In genomic region chr9:28289696-28290330, GRCm38 (mm10) we compare ENCODE assay signal across 8 mouse cellular contexts.
DNase-seq lines count a peak whose midpoint lies in the region; ATAC-seq lines count a peak whose summit lies in the region.

No protein-coding gene starts in this region.

- H3K4me2 ChIP-seq in intestine, embryonic 16.5 days (ENCODE audit: low read depth, low read length) = no peak overlapping the region

- H3K36me3 ChIP-seq in intestine, embryonic 16.5 days (ENCODE audit: control insufficient read depth, insufficient read depth, low read length) = no peaks in the 10 kb centered on the region

- H3K27me3 ChIP-seq in intestine, embryonic 16.5 days (replicated peaks; ENCODE audit: control insufficient read depth, insufficient read depth, low read length) = no peaks in the 10 kb centered on the region

- peak; percentile 79 for ATAC-seq in intestine, embryonic 16.5 days
- no peak for ATAC-seq in erythroblast, adult 5-6 weeks (replicated peaks; ENCODE audit: low FRiP score, poor library complexity, severe bottlenecking)

- H3K27ac ChIP-seq in intestine, embryonic 16.5 days (ENCODE audit: low read length) = no peak overlapping the region

- no peaks in the 10 kb centered on the region for H3K9me3 ChIP-seq in intestine, embryonic 16.5 days (ENCODE audit: control insufficient read depth, low read length)

- no peak overlapping the region for H3K4me3 ChIP-seq in intestine, embryonic 16.5 days (ENCODE audit: low read length)

- WGBS in intestine, embryonic 16.5 days = 50% methylated on average over 1 of the region's 1 CpGs

- DNase-seq in kidney, adult 11 months = peak; percentile 19
- no peak for DNase-seq in kidney, postnatal 25 days
- DNase-seq in adrenal gland, adult (ENCODE audit: inconsistent age in 2 of 2, low spot score in 1 of 2) = peak; percentile 86 to 94
- DNase-seq in cerebellum, adult 8-10 months = peak; percentile 36
- DNase-seq in embryo, embryonic 10.5 days (ENCODE audit: low spot score) = no peak
- DNase-seq in layer of hippocampus, adult 9-10 months (ENCODE audit: low spot score) = no peak

- no peak overlapping the region for H3K9ac ChIP-seq in intestine, embryonic 16.5 days (ENCODE audit: low read depth, low read length)

- H3K4me1 ChIP-seq in intestine, embryonic 16.5 days (ENCODE audit: control insufficient read depth, insufficient read depth, low read length) = no peaks in the 10 kb centered on the region

Comparison
In these comparisons a context has a peak if more than half of its experiments do, and no peak if none do; other contexts are left out.
1. DNase-seq: peak in kidney, adult 11 months (single experiment), adrenal gland, adult (2 of 2) and cerebellum, adult 8-10 months (single experiment); none in kidney, postnatal 25 days (0 of 2), embryo, embryonic 10.5 days (single experiment) and layer of hippocampus, adult 9-10 months (single experiment).